Mouse (Mus musculus) adrenal gland (tissue): Measurements from ENCODE around the gene Idh3a.

Experiments used
- intact Hi-C: fragments of 180-260 bp; cut with DNase I; formaldehyde crosslinking; loops from one replicate; pipeline ENCODE4 v1.15.1; 2025
- long read RNA-seq, 2 experiments: library from polyadenylated mRNA; unstranded; transcript quantifications; one replicate each; pipeline ENCODE4 v2.0.0; 2020; ENCODE audit warnings: borderline replicate concordance in 1 of 2; ENCODE audit not compliant: insufficient replicate concordance in 1 of 2

The Idh3a gene
- long read RNA-seq, experiment 1, transcript Idh3a-205 (11 exons, 2,580 nt), result major isoform, 180 of 206 reads
- long read RNA-seq, experiment 1, partial matches to known transcripts, result 6 of 206 reads
- long read RNA-seq, experiment 1, other reads (novel, unspliced or antisense), result 20 of 206 reads
- long read RNA-seq, experiment 2, transcript Idh3a-205 (11 exons, 2,580 nt), result major isoform, 179 of 202 reads
- long read RNA-seq, experiment 2, partial matches to known transcripts, result 6 of 202 reads
- long read RNA-seq, experiment 2, other reads (novel, unspliced or antisense), result 17 of 202 reads

- intact Hi-C loops, result no loop called here
Measured at GRCm38 (mm10) chr9:54586199-54587061, at the start of gene Idh3a. Idh3a (plus strand) TSS chr9:54586334.

- intact Hi-C loops, result no loop called here
Measured at GRCm38 (mm10) chr9:54537030-54537429, 49.1 kb upstream of the Idh3a start.

- intact Hi-C loops, result no loop called here
Measured at GRCm38 (mm10) chr9:54537480-54537879, 48.7 kb upstream of the Idh3a start.

GRCm38 (mm10) chr9:54538244-54538643 is 47.9 kb upstream of the Idh3a start:
- intact Hi-C loops, result no loop called here

- intact Hi-C loops, result no loop called here
Measured at GRCm38 (mm10) chr9:54538684-54539083, 47.5 kb upstream of the Idh3a start, which contains the start of gene Sh2d7. Sh2d7 (plus strand) TSS chr9:54538984.

- intact Hi-C loops, result no loop called here
Measured at GRCm38 (mm10) chr9:54540801-54541200, 45.3 kb upstream of the Idh3a start.

GRCm38 (mm10) chr9:54544212-54544953 is 41.8 kb upstream of the Idh3a start:
- intact Hi-C loops, result no loop called here

GRCm38 (mm10) chr9:54544954-54545315 is 41.2 kb upstream of the Idh3a start:
- intact Hi-C loops, result loop anchor here (5.0 kb wide), 1 partner anchor 132 kb away; no protein-coding TSS in a partner anchor

- intact Hi-C loops, result loop anchor here (5.0 kb wide), 1 partner anchor 130 kb away; no protein-coding TSS in a partner anchor
Measured at GRCm38 (mm10) chr9:54547536-54547935, 38.6 kb upstream of the Idh3a start.

GRCm38 (mm10) chr9:54549433-54549832 is 36.7 kb upstream of the Idh3a start:
- intact Hi-C loops, result loop anchor here (2.0 to 5.0 kb wide), 2 partner anchors 111 to 128 kb away; no protein-coding TSS in a partner anchor

- intact Hi-C loops, result loop anchor here (5.0 kb wide), 1 partner anchor 55 kb away; no protein-coding TSS in a partner anchor
Measured at GRCm38 (mm10) chr9:54552409-54552808, 33.7 kb upstream of the Idh3a start.

- intact Hi-C loops, result no loop called here
Measured at GRCm38 (mm10) chr9:54555044-54555443, 31.1 kb upstream of the Idh3a start.

GRCm38 (mm10) chr9:54558731-54559130 is 27.4 kb upstream of the Idh3a start:
- intact Hi-C loops, result no loop called here

GRCm38 (mm10) chr9:54559771-54560471 is 26.2 kb upstream of the Idh3a start, which contains the start of gene Cib2:
Cib2 (minus strand) TSS chr9:54560218.
- intact Hi-C loops, result no loop called here

GRCm38 (mm10) chr9:54560831-54561601 is 25.1 kb upstream of the Idh3a start:
- intact Hi-C loops, result no loop called here

GRCm38 (mm10) chr9:54566958-54567357 is 19.2 kb upstream of the Idh3a start:
- intact Hi-C loops, result no loop called here

GRCm38 (mm10) chr9:54568732-54569131 is 17.4 kb upstream of the Idh3a start:
- intact Hi-C loops, result no loop called here

GRCm38 (mm10) chr9:54571130-54571839 is 14.8 kb upstream of the Idh3a start:
- intact Hi-C loops, result no loop called here

- intact Hi-C loops, result no loop called here
Measured at GRCm38 (mm10) chr9:54583712-54584111, 2.4 kb upstream of the Idh3a start.
